Mouse (Mus musculus) spleen, adult 2 months (tissue): ENCODE data around the gene Chrna1. TPM values are rescaled to one million over a fixed set of nuclear protein-coding genes. Genes with fewer than 3 reads are reported as not detected.
A peak's percentile ranks its signal among the peaks of the same experiment; 100 is the strongest.

Experiments used
- DNase-seq, 2 experiments: peaks; one replicate each; pipeline versions ENCODE4 v3.0.0 to v3.0.0-alpha.2; 2012 to 2021; ENCODE audit warnings: low spot score in 2 of 2, low read depth in 1 of 2
- H3K27ac ChIP-seq: fragments of 200-500 bp; 2 replicates; pipeline ENCODE4 v1.5.1; 2012; ENCODE audit warnings: low read length, inconsistent platforms; ENCODE audit not compliant: insufficient read depth
- H3K27me3 ChIP-seq: fragments of 200-500 bp; 2 replicates; pipeline ENCODE4 v1.6.1; 2012; ENCODE audit warnings: mild to moderate bottlenecking, moderate library complexity, low read length, inconsistent platforms; ENCODE audit not compliant: control insufficient read depth, insufficient read depth
- H3K36me3 ChIP-seq: fragments of 200-500 bp; 2 replicates; pipeline ENCODE4 v1.6.1; 2012; ENCODE audit warnings: mild to moderate bottlenecking, low read length, inconsistent platforms; ENCODE audit not compliant: control insufficient read depth, insufficient read depth
- H3K4me1 ChIP-seq: fragments of 200-500 bp; 2 replicates; pipeline ENCODE4 v1.6.1; 2011; ENCODE audit warnings: inconsistent platforms; ENCODE audit not compliant: control insufficient read depth, insufficient read depth, insufficient read length
- H3K4me3 ChIP-seq: fragments of 200-500 bp; 2 replicates; pipeline ENCODE4 v1.5.1; 2011; ENCODE audit warnings: mild to moderate bottlenecking, inconsistent platforms; ENCODE audit not compliant: insufficient read depth, insufficient read length; ENCODE audit errors: extremely low read depth
- CTCF ChIP-seq: fragments of 200-500 bp; IDR thresholded peaks from 2 replicates; pipeline ENCODE4 v1.5.1; 2011; ENCODE audit warnings: mild to moderate bottlenecking, inconsistent platforms; ENCODE audit not compliant: insufficient read depth, insufficient read length, insufficient replicate concordance; ENCODE audit errors: extremely low read depth
- POLR2A ChIP-seq: fragments of 200-500 bp; IDR thresholded peaks from 2 replicates; pipeline ENCODE4 v1.6.1; 2011; ENCODE audit warnings: low read depth, low read length, inconsistent platforms
- WGBS: fragments of 180-500 bp; shearing (Covaris S2); methylation state at CpG from one replicate; pipeline ENCODE4 v1.1.7; 2018; 5-methylcytosine and 5-hydroxymethylcytosine counted together
- polyA plus RNA-seq: library from polyadenylated mRNA; depleted of rRNA; stranded (reverse); fragments of >200 nt; gene quantifications from 2 replicates; pipeline ENCODE4 v1.2.3, GENCODE M21; 2012

Gene Chrna1
- polyA plus RNA-seq, 1 experiment = not detected

- DNase-seq = no peak
- H3K27me3 ChIP-seq = no peaks in the 10 kb centered on the region
- no peak overlapping the region for H3K27ac ChIP-seq
- no peaks in the 10 kb centered on the region for H3K36me3 ChIP-seq
- H3K4me3 ChIP-seq = no peak overlapping the region
- H3K4me1 ChIP-seq = peaks cover 6% of the 10 kb centered on the region; the same call in 1 of the 2 replicates
- 83% methylated on average over 15 of the region's 15 CpGs for WGBS
- TF ChIP-seq CTCF (no peak), POLR2A (no peak)
Observed at GRCm38 (mm10) chr2:73536091-73536783, 43.9 kb downstream of the Chrna1 start.

GRCm38 (mm10) chr2:73534720-73535119, 45.4 kb downstream of the Chrna1 start:
- no peak overlapping the region for H3K27ac ChIP-seq
- WGBS = 90% methylated on average over 10 of the region's 10 CpGs
- H3K4me3 ChIP-seq = no peak overlapping the region
- H3K27me3 ChIP-seq = peaks cover under 1% of the 10 kb centered on the region
- DNase-seq = no peak
- H3K36me3 ChIP-seq = no peaks in the 10 kb centered on the region
- no peak for TF ChIP-seq CTCF
- no peak for TF ChIP-seq POLR2A
- 0 out of 2 replicates have a peak, but pooled peaks cover 2% of the 10 kb centered on the region for H3K4me1 ChIP-seq

- Histone ChIP-seq H3K4me3 (no peak overlapping the region), H3K27me3 (peaks cover 11% of the 10 kb centered on the region), H3K27ac (no peak overlapping the region), H3K36me3 (no peaks in the 10 kb centered on the region), H3K4me1 (peaks cover 2% of the 10 kb centered on the region; the same call in 1 of the 2 replicates)
- no peak for TF ChIP-seq CTCF
- TF ChIP-seq POLR2A = no peak
- DNase-seq = no peak
- WGBS = 89% methylated on average over 5 of the region's 5 CpGs
Observed at GRCm38 (mm10) chr2:73530487-73530886, 49.7 kb downstream of the Chrna1 start.

GRCm38 (mm10) chr2:73529356-73530330, 50.5 kb downstream of the Chrna1 start, which contains the start of gene Wipf1:
Gene Wipf1, minus strand, starts transcription at chr2:73529734.
- Histone ChIP-seq H3K4me3 (peak within 1 kb of the TSS; percentile 60), H3K27me3 (peaks cover 11% of the 10 kb centered on the region), H3K36me3 (no peaks in the 10 kb centered on the region), H3K27ac (peak within 1 kb of the TSS; percentile 67), H3K4me1 (peaks cover 2% of the 10 kb centered on the region; the same call in 1 of the 2 replicates)
- TF ChIP-seq CTCF (no peak), POLR2A (no peak)
- WGBS = 9% methylated on average over 63 of the region's 66 CpGs
- DNase-seq = peak in 1 of 2 experiments; percentile 21

- TF ChIP-seq CTCF = no peak
- no peak for TF ChIP-seq POLR2A
- Histone ChIP-seq H3K27ac (peak overlapping the region; percentile 53), H3K27me3 (peaks cover 11% of the 10 kb centered on the region)
Observed at GRCm38 (mm10) chr2:73528516-73529355, 51.4 kb downstream of the Chrna1 start.

GRCm38 (mm10) chr2:73527956-73528355, 52.2 kb downstream of the Chrna1 start:
- WGBS = 91% methylated on average over 11 of the region's 11 CpGs
- Histone ChIP-seq H3K36me3 (no peaks in the 10 kb centered on the region), H3K4me3 (no peak overlapping the region), H3K27ac (no peak overlapping the region), H3K4me1 (peaks cover 2% of the 10 kb centered on the region; the same call in 1 of the 2 replicates), H3K27me3 (peaks cover 11% of the 10 kb centered on the region)
- no peak for DNase-seq
- TF ChIP-seq POLR2A (no peak), CTCF (no peak)

More at GRCm38 (mm10) chr2:73528516-73529355, 51.4 kb downstream of the Chrna1 start:
- Histone ChIP-seq H3K4me1 (peaks cover 2% of the 10 kb centered on the region; the same call in 1 of the 2 replicates), H3K4me3 (peak overlapping the region; percentile 60), H3K36me3 (no peaks in the 10 kb centered on the region)
- WGBS = 10% methylated on average over 54 of the region's 59 CpGs
- no peak for DNase-seq
